Mouse (Mus musculus): ENCODE data around the gene Dnttip1. TPM values are rescaled to one million over a fixed set of nuclear protein-coding genes. Genes with fewer than 3 reads are reported as not detected.

Gene Dnttip1
- polyA plus RNA-seq, 1 experiment from 2014 or later, result 82.0 TPM

GRCm38 (mm10) chr2:164803201-164803920, 57.6 kb downstream of the Dnttip1 start:
- no peak for DNase-seq (ENCODE audit: low spot score)
- H3K4me2 ChIP-seq (ENCODE audit: low read depth, low read length), result peak overlapping the region; percentile 54; the same call in 1 of the 2 replicates
- no peak overlapping the region for H3K4me3 ChIP-seq (ENCODE audit: low read depth, low read length)
- no peaks in the 10 kb centered on the region for H3K9me3 ChIP-seq (replicated peaks; ENCODE audit: control insufficient read depth, low read length)
- H3K27me3 ChIP-seq (ENCODE audit: control insufficient read depth, insufficient read depth, low read length), result no peaks in the 10 kb centered on the region
- no peak overlapping the region; the same call in 1 of the 2 replicates for H3K9ac ChIP-seq (replicated peaks; ENCODE audit: low read length)
- WGBS, result 93% methylated on average over 16 of the region's 16 CpGs
- no peak overlapping the region for H3K27ac ChIP-seq (replicated peaks; ENCODE audit: low read depth, low read length)
- H3K36me3 ChIP-seq (replicated peaks; ENCODE audit: control insufficient read depth, insufficient read depth, low read depth, low read length), result no peaks in the 10 kb centered on the region; the same call in 1 of the 2 replicates
- H3K4me1 ChIP-seq (ENCODE audit: control insufficient read depth, insufficient read depth, low read length), result no peaks in the 10 kb centered on the region
- ATAC-seq (replicated peaks; ENCODE audit: insufficient number of reproducible peaks, low FRiP score, low TSS enrichment, low read depth), result no peak

GRCm38 (mm10) chr2:164803921-164804313, 58.1 kb downstream of the Dnttip1 start:
- 45% methylated on average over 1 of the region's 1 CpGs for WGBS
- H3K9ac ChIP-seq (replicated peaks; ENCODE audit: low read length), result peak overlapping the region; percentile 79
- no peaks in the 10 kb centered on the region for H3K4me1 ChIP-seq (ENCODE audit: control insufficient read depth, insufficient read depth, low read length)
- no peak for DNase-seq (ENCODE audit: low spot score)
- no peak for ATAC-seq (replicated peaks; ENCODE audit: insufficient number of reproducible peaks, low FRiP score, low TSS enrichment, low read depth)
- peak overlapping the region; percentile 54 for H3K4me2 ChIP-seq (ENCODE audit: low read depth, low read length)
- no peaks in the 10 kb centered on the region for H3K9me3 ChIP-seq (replicated peaks; ENCODE audit: control insufficient read depth, low read length)
- H3K4me3 ChIP-seq (ENCODE audit: low read depth, low read length), result peak overlapping the region; percentile 81
- H3K36me3 ChIP-seq (replicated peaks; ENCODE audit: control insufficient read depth, insufficient read depth, low read depth, low read length), result no peaks in the 10 kb centered on the region; the same call in 1 of the 2 replicates
- H3K27ac ChIP-seq (replicated peaks; ENCODE audit: low read depth, low read length), result no peak overlapping the region
- no peaks in the 10 kb centered on the region for H3K27me3 ChIP-seq (ENCODE audit: control insufficient read depth, insufficient read depth, low read length)

GRCm38 (mm10) chr2:164804533-164805331, 58.9 kb downstream of the Dnttip1 start, which contains the start of the genes Acot8 and Zswim3:
Gene Acot8 (minus strand): TSS chr2:164804882.
Gene Zswim3 (plus strand): TSS chr2:164805098.
- DNase-seq (ENCODE audit: low spot score) (peak; percentile 99), ATAC-seq (replicated peaks; ENCODE audit: insufficient number of reproducible peaks, low FRiP score, low TSS enrichment, low read depth) (peak; percentile 93)
- Histone ChIP-seq H3K9me3 (replicated peaks; ENCODE audit: control insufficient read depth, low read length) (no peaks in the 10 kb centered on the region), H3K9ac (replicated peaks; ENCODE audit: low read length) (peak within 1 kb of the TSS; percentile 79), H3K4me3 (ENCODE audit: low read depth, low read length) (peak within 1 kb of the TSS; percentile 81), H3K36me3 (replicated peaks; ENCODE audit: control insufficient read depth, insufficient read depth, low read depth, low read length) (no peaks in the 10 kb centered on the region; the same call in 1 of the 2 replicates), H3K27me3 (ENCODE audit: control insufficient read depth, insufficient read depth, low read length) (no peaks in the 10 kb centered on the region), H3K4me2 (ENCODE audit: low read depth, low read length) (peak within 1 kb of the TSS; percentile 83), H3K4me1 (ENCODE audit: control insufficient read depth, insufficient read depth, low read length) (no peaks in the 10 kb centered on the region), H3K27ac (replicated peaks; ENCODE audit: low read depth, low read length) (peak within 1 kb of the TSS; percentile 28)
- under 1% methylated on average over 47 of the region's 47 CpGs for WGBS

- H3K27ac ChIP-seq (replicated peaks; ENCODE audit: low read depth, low read length), result peak overlapping the region; percentile 23; the same call in 1 of the 2 replicates
Measured at GRCm38 (mm10) chr2:164805332-164805718, 59.5 kb downstream of the Dnttip1 start.

GRCm38 (mm10) chr2:164806614-164807013, 60.8 kb downstream of the Dnttip1 start:
- WGBS, result 71% methylated on average over 7 of the region's 7 CpGs
- no peak overlapping the region for H3K9ac ChIP-seq (replicated peaks; ENCODE audit: low read length)
- DNase-seq (ENCODE audit: low spot score), result no peak
- H3K9me3 ChIP-seq (replicated peaks; ENCODE audit: control insufficient read depth, low read length), result no peaks in the 10 kb centered on the region
- H3K4me1 ChIP-seq (ENCODE audit: control insufficient read depth, insufficient read depth, low read length), result no peaks in the 10 kb centered on the region
- no peak for ATAC-seq (replicated peaks; ENCODE audit: insufficient number of reproducible peaks, low FRiP score, low TSS enrichment, low read depth)
- H3K27me3 ChIP-seq (ENCODE audit: control insufficient read depth, insufficient read depth, low read length), result no peaks in the 10 kb centered on the region
- H3K36me3 ChIP-seq (replicated peaks; ENCODE audit: control insufficient read depth, insufficient read depth, low read depth, low read length), result no peaks in the 10 kb centered on the region; the same call in 1 of the 2 replicates
- H3K4me3 ChIP-seq (ENCODE audit: low read depth, low read length), result no peak overlapping the region
- no peak overlapping the region for H3K27ac ChIP-seq (replicated peaks; ENCODE audit: low read depth, low read length)
- no peak overlapping the region for H3K4me2 ChIP-seq (ENCODE audit: low read depth, low read length)

More at GRCm38 (mm10) chr2:164805332-164805718, 59.5 kb downstream of the Dnttip1 start:
- H3K9ac ChIP-seq (replicated peaks; ENCODE audit: low read length), result peak overlapping the region; percentile 69
- H3K9me3 ChIP-seq (replicated peaks; ENCODE audit: control insufficient read depth, low read length), result no peaks in the 10 kb centered on the region
- ATAC-seq (replicated peaks; ENCODE audit: insufficient number of reproducible peaks, low FRiP score, low TSS enrichment, low read depth), result peak; percentile 65; the same call in 1 of the 2 replicates
- H3K4me2 ChIP-seq (ENCODE audit: low read depth, low read length), result peak overlapping the region; percentile 83
- H3K27me3 ChIP-seq (ENCODE audit: control insufficient read depth, insufficient read depth, low read length), result no peaks in the 10 kb centered on the region
- 2% methylated on average over 21 of the region's 21 CpGs for WGBS
- peak overlapping the region; percentile 81 for H3K4me3 ChIP-seq (ENCODE audit: low read depth, low read length)
- H3K36me3 ChIP-seq (replicated peaks; ENCODE audit: control insufficient read depth, insufficient read depth, low read depth, low read length), result no peaks in the 10 kb centered on the region; the same call in 1 of the 2 replicates
- DNase-seq (ENCODE audit: low spot score), result no peak
- no peaks in the 10 kb centered on the region for H3K4me1 ChIP-seq (ENCODE audit: control insufficient read depth, insufficient read depth, low read length)

DNA sequence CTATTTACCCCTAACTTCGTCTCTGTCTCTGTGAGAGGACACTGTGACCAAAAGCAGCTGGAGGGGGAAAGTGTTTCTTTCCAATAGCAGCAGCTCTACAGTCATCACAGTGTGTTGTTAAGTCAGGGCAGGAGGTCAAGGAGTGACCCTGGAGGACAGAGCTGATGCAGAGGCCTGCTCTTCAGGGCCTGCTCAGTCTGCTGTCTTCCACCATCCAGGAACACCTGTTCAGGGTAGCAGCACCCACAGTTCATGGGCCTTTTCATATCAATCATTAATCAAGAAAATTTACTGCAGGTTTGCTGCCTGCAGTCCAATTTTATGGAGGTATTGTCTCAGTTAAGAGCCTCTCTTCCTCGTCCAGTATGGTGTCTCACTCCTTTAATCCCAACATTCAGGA, 67.8 kb downstream of the Dnttip1 start:
- WGBS, result 61% methylated on average over 2 of the region's 2 CpGs
- DNase-seq (ENCODE audit: low spot score) (no peak), ATAC-seq (replicated peaks; ENCODE audit: insufficient number of reproducible peaks, low FRiP score, low TSS enrichment, low read depth) (no peak)
- no peaks in the 10 kb centered on the region for H3K4me1 ChIP-seq (ENCODE audit: control insufficient read depth, insufficient read depth, low read length)
- H3K9ac ChIP-seq (replicated peaks; ENCODE audit: low read length), result no peak overlapping the region
- H3K27ac ChIP-seq (replicated peaks; ENCODE audit: low read depth, low read length), result no peak overlapping the region
- H3K36me3 ChIP-seq (replicated peaks; ENCODE audit: control insufficient read depth, insufficient read depth, low read depth, low read length), result no peaks in the 10 kb centered on the region
- H3K4me2 ChIP-seq (ENCODE audit: low read depth, low read length), result no peak overlapping the region
- H3K27me3 ChIP-seq (ENCODE audit: control insufficient read depth, insufficient read depth, low read length), result no peaks in the 10 kb centered on the region
- H3K9me3 ChIP-seq (replicated peaks; ENCODE audit: control insufficient read depth, low read length), result no peaks in the 10 kb centered on the region
- H3K4me3 ChIP-seq (ENCODE audit: low read depth, low read length), result no peak overlapping the region

DNA sequence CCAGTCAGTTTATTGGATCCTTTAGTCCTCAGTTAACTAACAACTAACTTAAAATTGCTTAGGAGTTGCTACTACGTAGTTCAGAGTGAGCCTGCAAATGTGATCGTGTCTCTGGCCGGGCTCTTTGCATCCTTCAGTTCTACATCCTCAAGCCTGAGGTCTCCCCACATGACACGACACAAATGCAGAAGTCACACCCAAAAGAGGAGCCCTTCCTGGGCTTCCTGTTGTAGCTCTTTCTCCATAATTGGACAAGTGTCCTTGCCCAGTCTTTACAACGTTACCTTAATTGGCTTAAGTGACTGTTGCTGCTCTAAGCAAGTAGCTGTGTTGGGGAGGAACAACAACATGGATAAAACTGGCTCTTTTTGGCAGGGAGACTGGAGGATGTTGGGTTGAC, 69.6 kb downstream of the Dnttip1 start:
- 88% methylated on average over 5 of the region's 5 CpGs for WGBS
- Histone ChIP-seq H3K4me2 (ENCODE audit: low read depth, low read length) (no peak overlapping the region), H3K4me3 (ENCODE audit: low read depth, low read length) (no peak overlapping the region), H3K27ac (replicated peaks; ENCODE audit: low read depth, low read length) (no peak overlapping the region), H3K27me3 (ENCODE audit: control insufficient read depth, insufficient read depth, low read length) (no peaks in the 10 kb centered on the region), H3K36me3 (replicated peaks; ENCODE audit: control insufficient read depth, insufficient read depth, low read depth, low read length) (no peaks in the 10 kb centered on the region), H3K9me3 (replicated peaks; ENCODE audit: control insufficient read depth, low read length) (no peaks in the 10 kb centered on the region), H3K9ac (replicated peaks; ENCODE audit: low read length) (no peak overlapping the region), H3K4me1 (ENCODE audit: control insufficient read depth, insufficient read depth, low read length) (no peaks in the 10 kb centered on the region)
- DNase-seq (ENCODE audit: low spot score), result no peak
- no peak for ATAC-seq (replicated peaks; ENCODE audit: insufficient number of reproducible peaks, low FRiP score, low TSS enrichment, low read depth)

Data from embryonic facial prominence, embryonic 11.5 days (tissue).